Mouse (Mus musculus) ZHBTc4 (cell line): ENCODE data around the gene Mlst8.
"Not testable (repeated sequence)": the region's sequence is repeated elsewhere in the genome, so short reads cannot be mapped to it uniquely, and the experiment has no call there.

Experiments used
- DNase-seq: peaks from one replicate; pipeline ENCODE4 v3.0.0-alpha.2; 2011; ENCODE audit warnings: low read depth, low spot score

Gene Mlst8

GRCm38 (mm10) chr17:24469336-24469909 lies 9.5 kb downstream of the Mlst8 start:
- DNase-seq: no peak

DNA sequence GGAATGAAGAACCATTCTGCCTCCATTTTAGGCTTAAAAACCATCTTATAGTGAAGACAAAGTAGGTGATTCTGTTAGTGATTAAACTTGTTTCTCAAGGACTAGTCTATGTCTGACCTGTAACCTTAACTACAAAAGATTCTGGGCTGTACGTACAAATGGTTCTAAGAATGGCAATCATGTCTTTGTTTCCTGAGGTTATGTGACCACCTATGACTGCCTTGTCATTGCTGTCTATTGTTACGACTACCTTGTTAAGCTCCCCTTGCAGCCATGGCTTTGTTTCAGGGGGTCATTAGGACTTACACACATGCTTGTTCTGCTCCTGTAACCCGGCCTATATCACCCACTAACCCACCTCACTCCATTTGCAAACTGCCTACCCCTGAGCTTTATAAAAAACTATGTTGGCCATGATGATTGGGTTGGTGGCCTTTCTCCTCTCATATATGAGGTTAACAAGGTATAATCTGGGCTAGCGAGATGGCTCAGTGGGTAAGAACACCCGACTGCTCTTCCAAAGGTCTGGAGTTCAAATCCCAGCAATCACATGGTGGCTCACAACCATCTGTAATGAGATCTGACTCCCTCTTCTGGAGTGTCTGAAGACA lies 10.1 kb downstream of the Mlst8 start:
- peak; percentile 75 for DNase-seq

DNA sequence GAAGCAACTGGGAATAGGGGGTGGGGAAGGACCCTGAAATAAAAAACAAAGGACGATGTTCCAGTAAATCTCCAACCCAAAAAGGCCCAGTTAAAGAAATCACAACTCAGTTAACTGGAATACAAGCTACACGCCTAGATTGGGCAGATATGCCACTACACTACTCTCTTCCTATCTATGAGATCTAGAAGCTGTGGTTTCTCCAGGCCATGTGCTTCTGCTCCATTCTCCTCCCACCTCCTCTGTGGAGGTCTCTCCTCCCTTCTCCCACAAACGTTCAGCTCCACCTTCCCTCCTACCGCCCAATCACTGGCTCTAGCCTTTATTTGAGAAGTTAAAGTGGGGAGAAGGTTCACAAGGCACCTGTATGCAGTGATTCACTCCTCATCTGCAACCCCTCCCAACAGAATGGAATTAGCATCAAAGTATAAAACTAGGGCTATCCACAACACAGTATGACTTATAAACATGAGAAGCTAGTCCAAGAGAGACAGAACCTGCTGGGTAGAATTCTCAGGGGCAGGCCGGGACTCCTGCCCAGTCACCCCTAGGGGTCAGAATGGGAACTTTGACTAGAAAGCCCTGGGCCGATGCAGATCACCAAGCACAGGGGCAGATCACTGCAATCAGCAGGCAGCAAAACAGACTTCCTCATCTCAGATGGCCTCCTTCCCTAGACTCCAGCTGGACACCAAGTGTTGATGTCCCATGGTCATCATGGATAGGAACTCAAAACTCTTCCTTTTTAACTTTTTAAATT lies 15.3 kb downstream of the Mlst8 start:
- peak; percentile 81 for DNase-seq

DNA sequence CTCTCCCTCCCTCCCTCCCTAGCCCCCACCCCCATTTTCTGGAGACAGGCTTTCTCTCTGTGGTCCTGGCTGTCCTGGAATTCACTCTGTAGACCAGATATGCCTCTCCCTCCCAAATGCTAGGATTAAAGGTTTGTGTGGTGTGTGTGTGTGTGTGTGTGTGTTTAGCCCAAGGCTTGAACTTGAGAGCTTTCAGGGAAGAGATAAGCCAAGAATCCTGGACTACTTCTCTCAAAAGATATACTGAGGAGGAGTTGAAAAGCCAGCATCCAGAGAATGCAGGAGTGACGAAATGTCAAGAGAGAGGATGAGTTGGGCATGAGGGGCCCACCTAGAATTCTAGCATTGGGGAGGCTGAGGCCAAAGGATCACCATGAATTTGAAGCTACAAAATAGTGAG lies 15.9 kb downstream of the Mlst8 start:
- no peak for DNase-seq

DNA sequence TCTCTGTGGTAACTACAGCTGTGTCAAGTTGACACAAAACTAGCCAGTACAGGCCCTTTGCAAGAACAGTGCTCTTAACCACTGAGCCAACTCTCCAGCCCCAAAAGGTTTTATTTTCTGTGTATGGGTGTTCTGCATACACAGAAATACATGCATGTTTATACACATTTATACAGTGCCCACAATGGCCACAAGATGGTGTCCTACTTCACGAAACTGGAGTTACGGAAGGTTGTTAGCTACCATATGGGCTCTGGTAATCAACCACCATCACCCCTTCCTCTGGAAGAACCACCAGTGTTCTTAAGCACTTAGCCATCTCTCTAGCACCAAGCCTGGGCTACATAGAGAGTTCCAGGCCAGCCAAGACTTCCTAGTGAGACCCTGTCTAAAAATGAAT lies 17.3 kb downstream of the Mlst8 start:
- DNase-seq: peak; percentile 80

GRCm38 (mm10) chr17:24455523-24456206 lies 23.2 kb downstream of the Mlst8 start:
- not testable (repeated sequence) for DNase-seq

DNA sequence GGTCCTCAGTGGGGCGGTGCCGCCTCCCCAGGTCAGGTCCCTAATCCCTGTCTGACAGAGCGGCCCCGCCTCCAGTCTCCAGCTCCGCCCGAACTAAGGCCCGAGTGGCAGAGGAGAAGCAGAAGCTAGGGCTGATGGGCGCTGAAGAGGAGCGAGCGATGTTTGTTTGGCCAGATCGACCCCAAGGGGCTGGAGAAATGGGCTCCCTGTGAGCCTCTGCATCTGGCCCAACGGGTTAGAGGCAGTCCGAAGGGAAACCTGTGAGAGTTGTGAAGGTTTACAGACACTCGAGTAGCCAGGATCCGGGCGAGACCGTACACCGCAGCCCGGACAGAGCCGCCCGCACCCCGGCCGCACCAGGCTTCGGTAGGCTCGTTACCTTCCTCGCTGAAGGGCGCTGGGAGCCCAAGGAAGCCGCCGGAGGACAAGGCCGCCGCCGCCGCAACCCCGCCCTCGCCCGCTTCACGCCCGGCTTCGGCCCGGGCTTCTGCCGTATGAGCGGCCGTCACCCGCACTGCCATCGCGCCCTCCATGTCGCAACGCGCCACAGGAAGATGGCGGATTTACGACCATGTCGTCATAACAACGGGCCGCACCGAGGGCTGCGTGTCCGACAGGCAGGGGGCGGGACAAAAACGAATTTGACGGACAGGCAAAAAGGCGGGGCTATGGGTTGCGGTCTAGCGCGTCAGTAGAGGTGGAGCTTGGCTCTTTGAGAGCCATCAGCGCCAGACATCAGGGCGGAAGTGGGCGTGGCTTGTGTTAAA lies 23.9 kb downstream of the Mlst8 start:
- peak; percentile 100 for DNase-seq

DNA sequence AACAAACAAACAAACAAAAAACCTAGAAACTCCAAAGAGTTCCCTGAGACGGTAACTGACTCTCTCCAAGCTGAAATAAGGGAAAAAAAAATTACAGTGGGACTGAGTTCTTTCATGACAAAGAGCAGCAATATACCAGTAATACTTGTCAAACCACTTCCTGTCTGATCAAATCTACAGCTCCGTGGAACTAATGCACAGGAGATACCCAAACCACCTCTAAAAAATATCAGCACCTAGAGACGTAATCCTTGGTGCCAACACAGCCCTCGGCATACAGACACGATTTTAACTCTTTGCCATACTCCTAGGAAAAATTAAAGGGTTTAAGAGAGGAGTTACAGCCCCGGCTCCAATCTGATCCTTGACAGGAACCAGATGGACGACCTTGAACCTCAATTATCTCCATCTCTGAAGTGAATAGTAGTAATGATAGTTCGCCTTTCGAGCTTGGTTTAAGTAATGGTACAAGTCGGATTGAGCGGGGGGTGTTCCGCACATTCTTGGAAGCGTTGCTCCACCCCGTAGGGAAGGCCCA lies 24.6 kb downstream of the Mlst8 start:
- no peak for DNase-seq

GRCm38 (mm10) chr17:24453372-24453771 lies 25.5 kb downstream of the Mlst8 start:
- DNase-seq: no peak

DNA sequence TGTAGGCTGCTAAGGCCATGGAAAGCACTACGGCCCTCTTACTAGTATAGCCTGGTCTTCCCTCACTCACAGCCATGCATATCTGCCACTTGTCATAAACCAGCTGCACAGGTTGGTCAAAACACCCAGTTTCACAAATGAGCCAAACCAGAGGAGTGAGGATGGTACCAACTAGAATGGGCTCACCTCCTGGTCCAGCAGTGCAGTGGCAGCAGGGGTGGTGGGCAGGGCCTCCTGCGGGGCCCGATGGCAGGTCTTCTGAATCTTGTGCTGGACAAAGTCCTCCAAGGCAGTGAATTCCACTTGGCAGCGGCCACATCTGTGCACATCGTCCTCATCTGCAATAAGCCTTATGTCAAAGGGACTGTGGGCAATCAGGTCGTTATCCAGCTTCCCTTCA lies 27.7 kb downstream of the Mlst8 start:
- no peak for DNase-seq

DNA sequence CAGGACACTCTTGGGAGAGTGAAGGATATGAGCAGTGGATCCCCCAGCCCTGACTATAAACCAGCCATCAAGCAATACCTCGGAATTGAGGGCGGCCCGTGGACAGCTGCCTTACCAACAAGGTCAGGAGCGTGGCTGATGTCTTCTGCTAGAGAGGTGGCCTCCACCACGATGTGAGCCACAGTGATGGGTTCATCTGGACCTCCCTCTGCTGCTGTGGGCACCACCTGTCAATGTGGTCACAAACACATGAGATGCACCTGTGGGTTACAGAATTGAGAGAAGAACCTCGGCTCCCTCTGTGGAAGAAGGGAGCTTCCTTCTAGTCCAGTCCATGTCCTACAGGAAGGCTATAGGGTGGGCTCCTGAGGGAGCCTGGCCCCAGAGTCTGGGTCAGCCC lies 29.4 kb downstream of the Mlst8 start:
- DNase-seq: no peak

GRCm38 (mm10) chr17:24446590-24446989 lies 32.3 kb downstream of the Mlst8 start:
- DNase-seq: no peak

DNA sequence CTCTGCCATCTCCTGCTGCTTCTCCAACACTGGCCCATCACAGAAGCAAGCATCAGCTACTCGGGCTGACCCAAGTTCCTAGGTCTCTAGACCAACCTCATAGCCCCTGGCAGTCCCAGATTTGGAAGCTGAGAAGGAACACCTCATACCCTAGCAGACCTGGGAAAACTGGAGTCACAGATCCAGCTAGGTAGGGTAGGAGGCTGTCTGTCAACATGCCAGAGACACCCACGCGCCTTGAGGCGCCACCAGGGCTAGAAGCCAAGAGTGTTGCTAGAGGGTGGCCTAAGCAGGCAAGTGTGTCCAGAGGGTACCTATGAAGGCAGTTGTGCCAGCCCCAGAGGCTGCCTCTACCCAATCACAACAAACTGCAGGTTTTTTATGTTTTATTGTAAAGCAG lies 35.5 kb downstream of the Mlst8 start:
- no peak for DNase-seq

DNA sequence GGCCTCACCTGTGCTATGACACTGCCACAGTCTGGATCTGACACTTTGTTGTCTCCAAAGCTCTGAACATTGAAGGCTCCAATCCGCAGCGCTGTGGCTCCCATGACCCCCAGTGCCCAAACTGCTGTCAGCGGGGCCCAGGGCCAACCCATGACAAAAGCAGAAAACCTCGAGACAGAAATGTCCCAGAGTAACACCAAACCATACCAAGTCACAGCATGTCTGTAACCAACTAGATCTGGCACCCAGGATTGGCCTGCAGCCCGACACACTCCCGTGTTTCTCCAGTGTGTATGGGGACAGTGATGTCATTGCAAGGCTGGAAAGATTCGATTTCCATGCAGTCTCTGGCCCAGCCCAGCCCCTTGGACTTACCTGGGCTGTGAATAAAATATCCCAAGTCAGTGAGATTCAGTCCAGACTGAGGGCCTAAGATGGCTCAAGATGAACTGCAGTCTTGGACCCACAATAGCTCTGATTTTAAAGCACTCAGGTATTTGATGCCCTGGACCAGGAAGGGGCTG lies 36.2 kb downstream of the Mlst8 start, which contains the start of gene Dnase1l2:
Dnase1l2 (minus strand) TSS at position 474 of the 524 bp plus-strand sequence.
- no peak for DNase-seq

GRCm38 (mm10) chr17:24442107-24442506 lies 36.8 kb downstream of the Mlst8 start:
- no peak for DNase-seq

DNA sequence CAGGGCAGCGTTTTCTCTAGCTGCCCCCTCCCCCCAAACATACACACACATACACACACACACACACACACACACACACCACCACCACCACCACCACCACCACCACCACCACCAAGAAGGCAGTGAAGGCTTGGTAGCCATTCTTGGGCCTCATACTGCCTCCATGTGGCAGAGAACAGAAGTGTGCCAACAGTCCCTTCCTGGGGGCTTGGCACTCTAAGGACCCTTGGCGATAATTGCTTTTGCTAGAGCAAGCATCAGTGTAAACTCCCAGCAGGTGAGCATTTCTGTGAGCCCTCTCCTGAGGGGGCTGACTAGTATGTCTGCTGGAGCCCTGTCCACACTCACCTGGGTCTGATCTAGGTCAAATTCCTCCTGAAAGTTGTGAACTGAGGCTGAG lies 37.7 kb downstream of the Mlst8 start:
- peak; percentile 63 for DNase-seq

- DNase-seq: no peak
Observed at GRCm38 (mm10) chr17:24440377-24440776, 38.5 kb downstream of the Mlst8 start.

- DNase-seq: peak; percentile 50
Observed at GRCm38 (mm10) chr17:24437016-24437415, 41.9 kb downstream of the Mlst8 start.

- DNase-seq: no peak
Observed at GRCm38 (mm10) chr17:24429201-24429983, 49.5 kb downstream of the Mlst8 start.

GRCm38 (mm10) chr17:24427170-24427557 lies 51.7 kb downstream of the Mlst8 start:
- DNase-seq: peak; percentile 44
